Mouse (Mus musculus): ENCODE data around the gene Dpyd.

DNA sequence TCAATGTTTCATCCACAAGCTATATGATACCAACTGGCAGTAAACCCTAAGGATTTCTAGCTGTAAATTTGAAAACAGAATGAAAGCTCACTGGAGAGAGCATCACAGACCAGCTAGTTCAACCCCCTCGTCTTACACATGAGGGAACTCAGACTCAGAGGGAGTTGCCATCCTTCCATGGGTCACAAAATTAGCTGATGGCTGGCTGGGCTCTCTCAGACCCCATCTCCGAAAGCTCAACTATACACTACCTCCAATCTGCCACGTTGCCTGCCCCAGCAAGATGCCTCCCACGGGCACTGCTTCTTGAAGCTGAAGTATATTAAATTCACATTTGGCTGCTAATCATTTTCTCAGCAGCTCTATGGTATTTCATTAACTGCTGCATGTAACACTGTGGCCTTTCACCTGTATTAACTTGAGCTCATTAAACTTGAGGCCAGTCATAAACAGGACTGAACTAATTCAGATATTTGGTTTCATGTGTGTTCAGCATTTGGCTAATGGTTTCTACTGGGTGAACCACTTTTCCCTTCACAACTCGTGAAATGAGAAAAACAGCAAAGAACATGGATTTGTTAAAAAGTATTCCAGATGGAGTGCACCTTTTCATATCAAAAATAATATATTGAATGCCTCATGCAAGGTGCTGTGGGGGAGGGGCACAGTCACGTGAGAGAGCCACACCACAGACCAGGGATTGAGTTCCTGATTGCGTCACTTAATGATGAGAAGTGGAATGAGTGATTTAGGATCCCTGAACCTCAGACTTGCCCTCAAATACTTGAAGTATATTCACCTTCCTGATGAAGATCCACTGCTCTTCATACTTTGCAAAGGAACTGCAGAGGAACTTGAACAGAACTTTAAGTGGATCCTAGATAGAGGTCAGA lies 841.2 kb downstream of the Dpyd start:
- TF ChIP-seq CTCF (IDR thresholded peaks at IDR 0.05; ENCODE audit: low read depth) (no peak), EP300 (optimal IDR thresholded peaks at IDR 0.05) (no peak)

Data from stomach, postnatal 0 days (tissue).